Mouse (Mus musculus) liver, postnatal 0 days (tissue): ENCODE measurements at regions not wholly inside any gene's neighbourhood (a gene's known extent, or its start where the extent isn't known, plus 50 kb on each side); places are given as distances from the start of the nearest gene placed in this dataset.

Experiments
- CTCF ChIP-seq: sonication (generic); IDR thresholded peaks from 2 replicates; pipeline ENCODE4 v1.5.1; 2016; ENCODE audit warnings: antibody characterized with exemption, low read depth
- EP300 ChIP-seq: IDR thresholded peaks from 2 replicates; pipeline ENCODE4 v1.6.1; 2016; ENCODE audit warnings: antibody characterized with exemption, low read depth, mild to moderate bottlenecking

DNA sequence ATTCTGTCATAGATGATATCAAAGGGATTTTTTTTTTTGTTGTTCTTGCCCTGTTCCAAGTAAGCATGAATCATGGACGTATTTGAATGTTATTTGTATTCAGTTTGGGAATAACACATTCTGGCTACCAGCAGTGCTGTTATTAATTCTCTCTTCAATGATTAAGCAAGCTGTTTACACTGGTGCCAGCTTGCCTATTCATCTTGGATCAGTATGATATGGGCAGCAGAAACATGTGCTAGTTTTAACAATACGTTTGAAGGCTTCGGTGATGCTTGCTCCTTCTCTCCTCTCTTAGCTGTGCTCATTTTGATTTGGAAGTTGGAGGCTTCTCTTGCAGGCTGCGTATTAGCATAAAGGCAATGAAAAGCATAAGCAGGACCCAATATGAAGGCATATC, 984.9 kb upstream of the Slc10a2 start:
- TF ChIP-seq CTCF (no peak), EP300 (no peak)
